Mouse (Mus musculus): ENCODE results near the gene 1700007K13Rik. TPM values are rescaled to one million over a fixed set of nuclear protein-coding genes. Genes with fewer than 3 reads are reported as not detected.

1700007K13Rik gene
- polyA plus RNA-seq, 1 experiment from 2014 or later: 0.90 TPM

Other genes starting within 250 kb of the 1700007K13Rik start
- gene Ppp1r26, start 19.5 kb downstream of the 1700007K13Rik start, polyA plus RNA-seq (2014; fragmentation: Nextera tagmentation; extraction: Ambion mirVana): 2.7 and 4.1 TPM in 2 replicates
- gene Mrps2, start 1.7 kb upstream of the 1700007K13Rik start, polyA plus RNA-seq (2014; fragmentation: Nextera tagmentation; extraction: Ambion mirVana): 68.4 and 71.4 TPM in 2 replicates
- not detected in 2 replicates for gene Gbgt1, start 30.6 kb upstream of the 1700007K13Rik start, polyA plus RNA-seq (2014; fragmentation: Nextera tagmentation; extraction: Ambion mirVana)
- 0.68 TPM in 1 of 2 replicates, not detected in the other for gene Gm10134, start 39.8 kb upstream of the 1700007K13Rik start, polyA plus RNA-seq (2014; fragmentation: Nextera tagmentation; extraction: Ambion mirVana)
- 41.7 and 44.8 TPM in 2 replicates for gene Ralgds, start 46.8 kb upstream of the 1700007K13Rik start, polyA plus RNA-seq (2014; fragmentation: Nextera tagmentation; extraction: Ambion mirVana)
- gene Cel, start 97.1 kb upstream of the 1700007K13Rik start, polyA plus RNA-seq (2014; fragmentation: Nextera tagmentation; extraction: Ambion mirVana): not detected in 2 replicates
- 38.5 and 38.8 TPM in 2 replicates for gene Gtf3c5, start 117.4 kb upstream of the 1700007K13Rik start, polyA plus RNA-seq (2014; fragmentation: Nextera tagmentation; extraction: Ambion mirVana)
- 2.1 and 2.6 TPM in 2 replicates for gene Gfi1b, start 155.7 kb upstream of the 1700007K13Rik start, polyA plus RNA-seq (2014; fragmentation: Nextera tagmentation; extraction: Ambion mirVana)
- 16.4 and 17.9 TPM in 2 replicates for gene Tsc1, start 174.9 kb upstream of the 1700007K13Rik start, polyA plus RNA-seq (2014; fragmentation: Nextera tagmentation; extraction: Ambion mirVana)
- 1.4 and 2.1 TPM in 2 replicates for gene Spaca9, start 233.4 kb upstream of the 1700007K13Rik start, polyA plus RNA-seq (2014; fragmentation: Nextera tagmentation; extraction: Ambion mirVana)
- gene Ak8, start 233.8 kb upstream of the 1700007K13Rik start, polyA plus RNA-seq (2014; fragmentation: Nextera tagmentation; extraction: Ambion mirVana): 0.75 and 0.97 TPM in 2 replicates

Measured in embryonic facial prominence, embryonic 11.5 days (tissue).